Mouse (Mus musculus) adrenal gland, postnatal 4 days (tissue): ENCODE measurements at regions not wholly inside any gene's neighbourhood (a gene's known extent, or its start where the extent isn't known, plus 50 kb on each side); places are given as distances from the start of the nearest gene placed in this dataset.

Experiments used
- DNase-seq, 2 experiments: peaks; one replicate each; pipeline ENCODE4 v3.0.0; 2021 to 2022; ENCODE audit warnings: low spot score in 2 of 2, mixed read lengths in 2 of 2

DNA sequence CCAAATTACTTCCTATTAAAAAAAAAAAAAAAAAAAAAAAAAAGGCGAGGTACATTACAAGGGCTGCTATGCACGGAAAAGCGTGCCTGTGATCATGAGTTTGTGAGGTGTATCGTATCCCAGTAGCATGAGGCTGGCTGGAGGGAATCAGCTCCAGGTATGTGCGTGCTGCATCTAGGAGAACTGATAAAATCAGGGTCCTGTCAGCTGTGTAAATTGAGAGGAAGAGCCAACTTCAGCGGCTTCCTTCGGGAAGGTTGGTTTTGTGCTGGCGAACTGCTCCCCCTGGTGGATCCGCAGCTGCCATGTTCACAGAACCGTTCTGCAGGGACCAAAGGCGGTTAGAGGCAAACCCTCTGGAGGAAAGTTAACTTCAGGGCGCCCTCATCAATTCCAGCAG lies 60.8 kb upstream of the Gm10295 start:
- DNase-seq: peak; percentile 49 to 55

DNA sequence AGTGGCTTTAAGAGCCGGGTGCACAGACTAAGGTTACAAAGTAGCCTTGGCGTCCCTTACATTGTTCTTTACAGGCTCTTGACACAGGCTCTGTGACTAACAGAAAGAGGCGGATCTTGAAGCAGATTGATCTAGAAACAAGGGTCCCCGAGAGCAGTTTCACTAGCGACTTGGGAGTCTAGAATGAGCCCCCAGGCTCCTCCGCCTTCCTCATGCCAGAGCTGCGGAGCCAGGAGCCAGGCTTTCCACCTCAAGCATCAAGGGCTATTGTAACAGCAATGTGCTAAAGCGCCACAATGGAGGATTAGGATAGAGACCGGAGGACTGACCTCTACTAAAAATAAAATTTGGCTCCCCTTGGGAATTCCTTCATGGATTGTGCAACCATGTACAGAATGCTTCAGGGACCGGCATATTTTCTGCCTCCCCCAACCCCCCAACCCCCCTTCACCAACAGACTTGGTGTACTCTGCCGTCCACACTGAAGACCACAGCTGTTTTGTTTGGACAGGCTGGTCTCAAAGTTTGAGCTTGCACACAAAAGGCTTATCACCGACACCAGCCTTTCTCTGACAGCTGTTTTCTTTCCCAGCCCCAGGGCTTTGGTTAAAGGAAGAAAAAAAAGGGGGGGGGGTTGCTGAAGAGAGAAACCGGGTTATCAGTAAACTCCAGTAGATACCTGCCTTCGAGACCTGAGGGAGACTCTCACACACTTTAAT lies 60.2 kb upstream of the Gm10295 start:
- no peak for DNase-seq

GRCm38 (mm10) chr7:71409903-71410302 lies 58.6 kb upstream of the Gm10295 start:
- DNase-seq: no peak

DNA sequence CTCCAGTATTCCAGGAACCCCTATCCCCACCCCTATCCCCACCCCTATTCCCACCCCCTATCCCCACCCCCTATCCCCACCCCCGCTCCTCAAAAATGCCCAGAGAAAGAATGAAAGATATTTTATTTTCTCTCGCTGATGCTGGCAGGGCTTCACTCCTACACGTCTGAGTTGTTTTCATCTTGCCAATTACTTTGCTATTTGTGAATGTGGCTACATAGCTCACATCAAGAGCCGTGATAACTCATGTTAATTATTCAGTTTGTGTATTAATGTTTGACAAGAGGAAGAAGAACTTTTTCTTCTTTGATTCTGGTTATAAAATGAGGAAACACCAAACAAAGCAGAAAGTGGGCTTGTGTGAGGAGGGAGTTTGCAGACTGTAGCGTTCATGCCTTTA lies 57.8 kb upstream of the Gm10295 start:
- no peak for DNase-seq

DNA sequence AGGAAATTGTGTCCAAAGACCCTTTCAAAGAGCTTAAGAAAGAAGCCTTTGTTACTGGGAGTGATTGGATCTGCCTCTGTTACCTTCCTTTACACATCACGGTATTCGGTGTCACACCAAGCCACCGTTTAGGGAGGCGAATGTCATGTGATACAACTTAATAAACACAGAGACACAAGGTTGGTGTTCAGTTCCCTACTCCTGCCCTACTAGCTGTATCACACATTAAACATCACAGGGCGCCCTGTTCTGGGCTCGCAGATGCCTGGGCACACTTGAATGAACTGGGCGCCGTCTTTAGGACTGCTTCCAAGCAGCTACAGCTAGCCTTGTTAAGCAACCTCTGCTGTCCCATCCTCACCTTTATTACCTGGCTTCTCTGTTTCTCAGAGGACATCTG lies 55.0 kb upstream of the Gm10295 start:
- DNase-seq: no peak
